29 mouse cellular contexts compared by ENCODE assay signal in the genomic region with DNA sequence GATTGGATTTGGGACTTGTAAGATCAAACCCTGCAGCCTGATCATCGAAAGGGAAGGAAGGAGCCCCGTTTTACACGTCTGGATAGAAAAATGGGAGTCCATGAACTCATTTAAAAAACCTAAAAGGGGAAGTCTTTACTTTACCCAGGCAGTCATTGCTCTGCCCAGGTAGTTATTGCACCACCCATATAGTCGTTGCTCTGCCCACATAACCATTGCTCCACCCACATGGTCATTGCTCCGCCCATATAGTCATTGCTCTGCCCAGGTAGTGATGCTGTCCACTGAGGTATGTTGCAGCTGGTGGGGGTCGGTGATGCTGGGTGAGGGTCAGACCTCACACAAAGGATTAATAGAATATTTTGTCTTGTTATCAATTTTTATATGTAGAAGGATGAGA.
"Had no signal": no experiment of that assay in that cellular context is flagged by ENCODE, and none has a peak within 500 bp of the region (broad histone marks: within the 10 kb centered on the region; RNA-seq: fewer than 3 reads in every experiment).

No protein-coding gene starts in this region.

- H3K4me1 ChIP-seq: embryonic facial prominence, embryonic 10.5 days; embryonic facial prominence, embryonic 12.5 days; embryonic facial prominence, embryonic 13.5 days; embryonic facial prominence, embryonic 15.5 days; forebrain, embryonic 10.5 days; forebrain, embryonic 12.5 days; forebrain, embryonic 13.5 days; forebrain, embryonic 15.5 days had no signal

- ATAC-seq: forebrain, embryonic 13.5 days; forebrain, embryonic 14.5 days; forebrain, embryonic 15.5 days; forebrain, embryonic 16.5 days; forebrain, postnatal 0 days had no signal

- H3K9ac ChIP-seq: embryonic facial prominence, embryonic 12.5 days; embryonic facial prominence, embryonic 13.5 days; embryonic facial prominence, embryonic 15.5 days; forebrain, embryonic 12.5 days; forebrain, embryonic 13.5 days; forebrain, embryonic 15.5 days; forebrain, postnatal 0 days had no signal

- H3K27ac ChIP-seq: embryonic facial prominence, embryonic 10.5 days; embryonic facial prominence, embryonic 12.5 days; embryonic facial prominence, embryonic 13.5 days; embryonic facial prominence, embryonic 15.5 days; forebrain, embryonic 10.5 days; forebrain, embryonic 12.5 days; forebrain, embryonic 13.5 days; forebrain, embryonic 15.5 days; gastrocnemius, adult 2 months; heart, adult 2 months had no signal

- H3K4me3 ChIP-seq: embryonic facial prominence, embryonic 10.5 days; embryonic facial prominence, embryonic 12.5 days; embryonic facial prominence, embryonic 13.5 days; embryonic facial prominence, embryonic 15.5 days; erythroblast, embryonic 14.5 days; forebrain, embryonic 10.5 days; forebrain, embryonic 12.5 days; forebrain, embryonic 13.5 days; forebrain, embryonic 15.5 days; gastrocnemius, adult 2 months; heart, adult 2 months had no signal

- H3K36me3 ChIP-seq: embryonic facial prominence, embryonic 10.5 days; embryonic facial prominence, embryonic 12.5 days; embryonic facial prominence, embryonic 13.5 days; embryonic facial prominence, embryonic 15.5 days; forebrain, embryonic 10.5 days; forebrain, embryonic 12.5 days; forebrain, embryonic 15.5 days had no signal

- H3K9me3 ChIP-seq: embryonic facial prominence, embryonic 10.5 days; embryonic facial prominence, embryonic 12.5 days; embryonic facial prominence, embryonic 13.5 days; embryonic facial prominence, embryonic 15.5 days; forebrain, embryonic 10.5 days; forebrain, embryonic 12.5 days; forebrain, embryonic 13.5 days; forebrain, embryonic 15.5 days had no signal

- DNase-seq: cerebellum, adult 2 months; cerebellum, adult 8-10 months; cerebellum, adult 9-10 months; cerebellum, adult 9-11 months; cerebellum, postnatal 10 days; cerebellum, postnatal 14 days; cerebellum, postnatal 25 days; cerebellum, postnatal 36 days; embryo, embryonic 11 days; forebrain, postnatal 0 days; gastrocnemius, adult 2 months; gastrocnemius, postnatal 10 days; gastrocnemius, postnatal 14 days; gastrocnemius, postnatal 25 days; gastrocnemius, postnatal 36 days; heart, adult 11 months; heart, adult 18-20 months; heart, adult 2 months had no signal

- H3K27me3 ChIP-seq: embryonic facial prominence, embryonic 12.5 days; embryonic facial prominence, embryonic 13.5 days; embryonic facial prominence, embryonic 15.5 days; forebrain, embryonic 12.5 days; forebrain, embryonic 13.5 days; forebrain, embryonic 15.5 days had no signal

- H3K4me2 ChIP-seq: embryonic facial prominence, embryonic 12.5 days; embryonic facial prominence, embryonic 13.5 days; embryonic facial prominence, embryonic 15.5 days; forebrain, embryonic 12.5 days; forebrain, embryonic 13.5 days; forebrain, embryonic 15.5 days had no signal
